Mouse (Mus musculus) G1E (cell line): ENCODE data around the gene Resp18.

ENCODE experiments used
- CTCF ChIP-seq: IDR thresholded peaks from 2 replicates; pipeline ENCODE4 v1.5.1; 2012; ENCODE audit warnings: low read depth, low read length, inconsistent platforms, mixed read lengths
- GATA1 ChIP-seq: IDR thresholded peaks from 2 replicates; pipeline ENCODE4 v1.6.1; 2012; ENCODE audit warnings: borderline replicate concordance, low read length, inconsistent platforms, mixed read lengths

DNA sequence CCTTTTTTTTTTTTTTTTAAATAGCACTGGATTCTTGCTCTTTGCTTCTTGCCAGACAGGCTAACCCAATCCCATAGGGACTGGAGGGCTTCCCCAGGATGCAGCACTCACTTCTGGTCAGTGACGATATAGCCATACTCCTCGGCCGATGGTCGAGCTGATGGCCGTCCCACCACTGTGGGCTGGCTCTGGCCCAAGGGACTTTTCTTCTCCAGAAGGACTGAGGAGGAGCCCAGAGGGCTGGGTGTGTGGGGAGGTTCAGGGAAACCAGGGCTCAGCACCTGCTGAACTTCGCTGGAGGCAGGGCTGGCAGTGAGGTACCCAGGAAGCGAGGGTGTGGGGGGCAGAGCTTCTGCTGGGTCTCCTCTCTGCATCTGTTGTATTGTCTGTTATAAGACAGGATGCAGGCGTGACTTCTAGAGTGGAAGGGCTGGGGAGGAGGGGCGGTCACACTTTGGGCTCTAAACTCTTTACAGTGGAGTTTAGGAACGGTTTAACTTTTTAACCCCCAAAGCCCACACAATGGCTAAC lies 22.6 kb downstream of the Resp18 start:
- TF ChIP-seq CTCF (no peak), GATA1 (no peak)
